ENCODE assay signal across 11 mouse cellular contexts in genomic region chr15:45178341-45178740, GRCm38 (mm10).
DNase-seq lines count a peak whose midpoint lies in the region; ATAC-seq and TF ChIP-seq lines count a peak whose summit lies in the region.
"Had no signal": no experiment of that assay in that cellular context is flagged by ENCODE, and none has a peak within 500 bp of the region (broad histone marks: within the 10 kb centered on the region; RNA-seq: fewer than 3 reads in every experiment).

No protein-coding gene starts in this region.

- WGBS in hindbrain, postnatal 0 days = 31% methylated on average over 2 of the region's 2 CpGs
- WGBS in hindbrain, embryonic 12.5 days = 53% methylated on average over 2 of the region's 2 CpGs

- no peak for ATAC-seq in cerebellum, adult (ENCODE audit: insufficient number of reproducible peaks, low FRiP score, low TSS enrichment)
- ATAC-seq in hindbrain, postnatal 0 days = no peak
- ATAC-seq in hindbrain, embryonic 12.5 days (ENCODE audit: low FRiP score) = no peak

- peak; percentile 51 for TF ChIP-seq CTCF in hindbrain, postnatal 0 days (IDR thresholded peaks at IDR 0.05; ENCODE audit: low read depth)

- no peaks in the 10 kb centered on the region for H3K36me3 ChIP-seq in hindbrain, postnatal 0 days (ENCODE audit: insufficient read depth, low read length)
- no peaks in the 10 kb centered on the region for H3K36me3 ChIP-seq in hindbrain, embryonic 12.5 days
- H3K36me3 ChIP-seq: G1E; hindbrain, embryonic 10.5 days had no signal

- no peak overlapping the region for H3K9ac ChIP-seq in hindbrain, postnatal 0 days (replicated peaks; ENCODE audit: low read length)
- no peak overlapping the region for H3K9ac ChIP-seq in hindbrain, embryonic 12.5 days

- no peak overlapping the region for H3K27ac ChIP-seq in hindbrain, postnatal 0 days
- H3K27ac ChIP-seq in hindbrain, embryonic 12.5 days = no peak overlapping the region
- H3K27ac ChIP-seq: hindbrain, embryonic 10.5 days had no signal

- no peaks in the 10 kb centered on the region for H3K4me1 ChIP-seq in hindbrain, postnatal 0 days (ENCODE audit: insufficient read depth, low read length)
- H3K4me1 ChIP-seq in hindbrain, embryonic 12.5 days = no peaks in the 10 kb centered on the region
- H3K4me1 ChIP-seq: hindbrain, embryonic 10.5 days had no signal

- peak; percentile 7 for DNase-seq in cerebellum, adult 9-10 months
- peak; percentile 69 for DNase-seq in hindbrain, postnatal 0 days (ENCODE audit: low spot score)
- DNase-seq in 416B (ENCODE audit: low read depth) = peak; percentile 23
- peak; percentile 32 for DNase-seq in brain, embryonic 18.5 days (ENCODE audit: low read depth, low spot score)
- DNase-seq in thymus, adult 18-20 months = no peak
- no peak for DNase-seq in ovary, postnatal 36 days (ENCODE audit: low spot score)
- DNase-seq: B cell, adult 2 months had no signal

- no peaks in the 10 kb centered on the region for H3K27me3 ChIP-seq in hindbrain, postnatal 0 days (ENCODE audit: insufficient read depth, low read length)
- no peaks in the 10 kb centered on the region for H3K27me3 ChIP-seq in hindbrain, embryonic 12.5 days

- H3K4me3 ChIP-seq in hindbrain, postnatal 0 days (ENCODE audit: low read length) = no peak overlapping the region
- no peak overlapping the region for H3K4me3 ChIP-seq in hindbrain, embryonic 12.5 days
- H3K4me3 ChIP-seq: hindbrain, embryonic 10.5 days had no signal

- no peak overlapping the region for H3K4me2 ChIP-seq in hindbrain, postnatal 0 days (ENCODE audit: low read depth, low read length)
- H3K4me2 ChIP-seq in hindbrain, embryonic 12.5 days (replicated peaks) = no peak overlapping the region

- H3K9me3 ChIP-seq in hindbrain, postnatal 0 days (ENCODE audit: low read length) = no peaks in the 10 kb centered on the region
- no peaks in the 10 kb centered on the region for H3K9me3 ChIP-seq in hindbrain, embryonic 12.5 days (replicated peaks)
- H3K9me3 ChIP-seq: G1E; hindbrain, embryonic 10.5 days had no signal

Comparison
In these comparisons a context has a peak if more than half of its experiments do, and no peak if none do; other contexts are left out.
1. DNase-seq: peak in cerebellum, adult 9-10 months (single experiment), hindbrain, postnatal 0 days (single experiment), 416B (single experiment) and brain, embryonic 18.5 days (single experiment); none in thymus, adult 18-20 months (0 of 2) and ovary, postnatal 36 days (single experiment).